ENCODE assay signal across 23 mouse cellular contexts in genomic region chr8:72418073-72418472, GRCm38 (mm10).
"Had no signal": no experiment of that assay in that cellular context is flagged by ENCODE, and none has a peak within 500 bp of the region (broad histone marks: within the 10 kb centered on the region; RNA-seq: fewer than 3 reads in every experiment).

No protein-coding gene starts in this region.

- H3K9ac ChIP-seq: hindbrain, embryonic 15.5 days; kidney, embryonic 15.5 days; limb, embryonic 12.5 days; limb, embryonic 15.5 days; liver, embryonic 14.5 days had no signal

- H3K27me3 ChIP-seq: hindbrain, embryonic 13.5 days; hindbrain, embryonic 15.5 days; kidney, embryonic 15.5 days; limb, embryonic 12.5 days; limb, embryonic 15.5 days had no signal

- H3K4me3 ChIP-seq: heart, adult 2 months; hindbrain, embryonic 13.5 days; hindbrain, embryonic 15.5 days; kidney, embryonic 15.5 days; limb, embryonic 12.5 days; limb, embryonic 15.5 days had no signal

- H3K36me3 ChIP-seq: hindbrain, embryonic 15.5 days; limb, embryonic 15.5 days had no signal

- H3K4me2 ChIP-seq: heart, embryonic 11.5 days; hindbrain, embryonic 13.5 days; hindbrain, embryonic 15.5 days; kidney, embryonic 15.5 days; limb, embryonic 12.5 days; limb, embryonic 15.5 days had no signal

- H3K27ac ChIP-seq: hindbrain, embryonic 13.5 days; hindbrain, embryonic 15.5 days; hindbrain, postnatal 0 days; kidney, embryonic 15.5 days; limb, embryonic 12.5 days; limb, embryonic 15.5 days had no signal

- ATAC-seq: hindbrain, postnatal 0 days; intestine, embryonic 16.5 days had no signal

- DNase-seq: gastrocnemius, postnatal 10 days; gastrocnemius, postnatal 36 days; heart, adult 11 months; heart, adult 2 months; heart, postnatal 10 days; kidney, adult 11 months; kidney, adult 2 months; kidney, adult 9 months; kidney, postnatal 14 days; kidney, postnatal 36 days; layer of hippocampus, adult 9-11 months; layer of hippocampus, postnatal 36 days; left cerebral cortex, postnatal 4 days; lung, adult 18-20 months had no signal

- H3K9me3 ChIP-seq: hindbrain, embryonic 13.5 days; hindbrain, embryonic 15.5 days; kidney, embryonic 15.5 days; limb, embryonic 12.5 days; limb, embryonic 15.5 days had no signal
